Mouse (Mus musculus) adrenal gland, postnatal 36 days (tissue): Measurements from ENCODE around the gene Gjb4. TPM values are rescaled to one million over a fixed set of nuclear protein-coding genes. Genes with fewer than 3 reads are reported as not detected.

Source experiments
- DNase-seq, 2 experiments: peaks; one replicate each; pipeline ENCODE4 v3.0.0; 2021; ENCODE audit warnings: mixed read lengths in 1 of 2
- total RNA-seq, 2 experiments: library from RNA; stranded (reverse); gene quantifications; 2 replicates each; pipeline ENCODE4 v1.2.3; 2021

Gene Gjb4
- total RNA-seq, 2 experiments from 2014 or later, result not detected

DNA sequence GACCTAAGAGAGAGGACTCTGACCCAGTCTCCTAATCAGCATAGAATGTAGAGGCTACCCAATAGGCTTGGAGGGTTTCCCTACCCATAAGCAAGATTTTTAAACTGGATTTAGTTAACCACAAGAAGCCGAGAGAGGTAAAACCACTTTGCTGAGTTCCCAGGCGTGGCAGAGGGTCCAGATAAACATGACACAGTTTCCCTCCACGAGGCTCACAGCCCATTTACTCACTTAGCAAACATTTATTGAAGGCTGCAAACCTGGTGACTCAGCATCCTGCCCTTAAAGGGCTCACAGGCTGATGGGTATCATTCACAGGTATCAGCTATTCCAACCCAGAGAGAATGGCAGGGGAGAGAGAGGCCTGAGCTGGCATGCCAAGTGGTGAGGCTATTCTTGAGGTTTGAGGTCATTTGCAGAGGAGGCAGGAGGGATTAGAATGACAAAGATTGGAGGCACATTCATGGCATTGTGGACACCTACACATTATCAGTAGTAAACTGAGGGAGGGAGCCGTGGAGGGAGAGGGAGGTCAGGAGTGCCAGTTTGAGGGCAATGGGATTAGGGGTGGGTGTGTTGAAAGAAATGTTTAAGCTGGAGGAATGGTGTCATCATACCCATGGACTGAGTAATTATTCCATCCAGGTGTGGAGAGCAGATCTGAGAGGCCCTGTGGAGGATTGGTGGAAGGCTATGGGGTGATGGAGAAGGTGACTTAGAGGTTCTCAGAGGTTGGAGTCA lies 4.2 kb downstream of the Gjb4 start:
- DNase-seq, result peak in 1 of 2 experiments; percentile 32

- no peak for DNase-seq
Measured at GRCm38 (mm10) chr4:127345000-127345399, 8.9 kb downstream of the Gjb4 start.

DNA sequence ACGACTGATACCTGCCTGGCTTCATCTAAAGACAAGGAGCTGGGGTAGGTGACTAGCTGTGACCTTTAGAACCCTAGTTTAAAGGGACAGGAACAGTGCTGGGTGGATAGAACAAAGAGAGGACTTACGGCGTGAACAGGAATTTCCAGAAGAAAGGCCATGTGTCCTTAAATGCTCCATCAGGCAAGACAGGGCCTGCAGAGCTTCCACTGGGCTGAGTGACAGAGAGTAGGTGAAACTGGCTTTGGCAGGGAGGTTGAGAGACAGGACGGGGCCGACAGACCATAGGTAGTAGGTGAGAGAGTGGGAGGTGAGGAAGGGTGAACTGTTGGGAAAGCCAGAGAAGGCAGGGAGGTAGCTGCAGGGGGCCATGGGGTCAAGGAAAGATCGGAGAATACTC lies 12.5 kb downstream of the Gjb4 start:
- DNase-seq, result no peak

DNA sequence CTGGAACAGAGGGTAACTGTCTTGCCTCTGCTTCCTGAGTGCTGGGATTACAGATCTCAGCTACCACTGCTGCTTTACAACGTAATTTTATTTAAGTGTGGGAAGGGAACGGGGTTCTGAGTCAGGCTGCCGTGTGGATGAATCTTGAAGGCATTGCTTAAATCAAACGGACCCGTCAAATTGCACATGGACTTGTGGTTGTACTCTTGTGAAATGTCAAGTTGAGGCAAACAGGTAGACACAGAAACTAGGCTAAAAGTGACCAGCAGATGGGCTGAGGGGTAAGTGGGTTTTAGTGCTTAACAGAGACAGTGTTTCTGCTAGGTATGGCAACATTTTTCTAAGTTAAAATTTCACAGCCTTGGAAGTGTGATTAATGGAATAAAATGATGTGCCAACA lies 16.2 kb downstream of the Gjb4 start:
- no peak for DNase-seq

- no peak for DNase-seq
Measured at GRCm38 (mm10) chr4:127334870-127335504, 18.9 kb downstream of the Gjb4 start.

DNA sequence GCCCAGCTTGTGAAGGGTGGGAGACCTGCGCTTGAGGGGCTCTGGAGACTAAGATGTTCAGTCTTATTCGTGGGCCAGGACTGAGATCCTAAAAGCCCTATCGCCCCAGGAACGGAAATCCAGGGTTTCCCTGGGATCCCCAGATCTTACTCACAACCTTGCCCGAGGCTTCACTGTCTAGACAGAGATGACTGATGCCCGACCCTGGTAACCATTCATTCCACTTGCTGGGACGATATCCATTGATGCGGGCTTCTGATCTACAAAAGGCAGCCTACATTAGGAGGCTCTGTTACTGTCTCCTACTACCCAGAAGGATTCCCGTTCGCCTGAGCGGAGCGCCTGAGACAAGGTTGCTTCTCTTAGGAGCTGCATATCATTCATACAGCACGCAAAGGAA lies 22.7 kb downstream of the Gjb4 start:
- no peak for DNase-seq

- DNase-seq, result peak; percentile 31 to 35
Measured at GRCm38 (mm10) chr4:127330181-127331100, 23.4 kb downstream of the Gjb4 start, which contains the start of gene Gjb3. Gene Gjb3 (minus strand): TSS chr4:127330844.

DNA sequence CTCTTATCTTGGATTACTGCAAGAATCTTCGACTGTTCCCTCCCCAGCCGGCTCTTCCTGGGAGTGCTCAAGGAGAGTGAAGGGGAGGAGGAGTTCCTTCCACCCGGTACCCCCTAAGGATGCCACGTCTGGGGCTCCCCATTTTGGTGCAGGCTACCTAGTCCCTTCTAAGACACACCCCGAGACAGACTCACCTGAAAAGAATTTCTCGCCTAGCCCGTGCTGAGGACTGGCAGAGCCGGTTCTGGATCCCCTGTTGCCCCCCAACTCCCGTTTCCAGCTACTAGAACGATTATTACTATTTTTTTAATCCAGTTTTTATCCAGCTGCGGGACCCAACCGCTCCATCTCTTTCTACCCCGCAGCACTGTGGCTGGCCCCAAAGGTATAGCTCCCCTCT lies 24.1 kb downstream of the Gjb4 start:
- no peak for DNase-seq

GRCm38 (mm10) chr4:127329046-127329445 lies 24.8 kb downstream of the Gjb4 start:
- no peak for DNase-seq

GRCm38 (mm10) chr4:127328378-127328777 lies 25.5 kb downstream of the Gjb4 start:
- no peak for DNase-seq

- DNase-seq, result no peak
Measured at GRCm38 (mm10) chr4:127327749-127328148, 26.1 kb downstream of the Gjb4 start.

- DNase-seq, result peak; percentile 32 to 36
Measured at GRCm38 (mm10) chr4:127327258-127327657, 26.6 kb downstream of the Gjb4 start.

GRCm38 (mm10) chr4:127325276-127325675 lies 28.6 kb downstream of the Gjb4 start:
- no peak for DNase-seq

GRCm38 (mm10) chr4:127324759-127325158 lies 29.1 kb downstream of the Gjb4 start:
- peak; percentile 81 to 86 for DNase-seq

DNA sequence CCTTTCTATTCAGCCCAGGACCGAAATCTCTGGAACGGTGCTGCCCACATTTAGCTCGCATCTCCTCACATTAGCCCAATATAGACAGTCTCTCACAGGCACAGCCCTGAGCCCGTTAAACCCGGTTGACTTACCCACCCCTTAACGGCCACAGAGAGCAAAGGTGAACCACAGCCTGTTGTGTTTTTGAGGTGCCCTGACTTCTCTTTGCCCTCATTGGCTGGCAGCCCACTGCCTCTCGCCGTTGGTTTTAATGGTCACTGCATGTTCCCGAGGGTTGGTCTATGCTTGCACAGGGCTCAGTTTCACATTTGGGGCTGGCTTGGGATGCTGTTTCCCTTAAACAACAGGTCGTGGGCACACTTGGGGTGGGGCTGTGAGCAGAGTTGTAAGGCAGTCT lies 29.6 kb downstream of the Gjb4 start:
- DNase-seq, result no peak

DNA sequence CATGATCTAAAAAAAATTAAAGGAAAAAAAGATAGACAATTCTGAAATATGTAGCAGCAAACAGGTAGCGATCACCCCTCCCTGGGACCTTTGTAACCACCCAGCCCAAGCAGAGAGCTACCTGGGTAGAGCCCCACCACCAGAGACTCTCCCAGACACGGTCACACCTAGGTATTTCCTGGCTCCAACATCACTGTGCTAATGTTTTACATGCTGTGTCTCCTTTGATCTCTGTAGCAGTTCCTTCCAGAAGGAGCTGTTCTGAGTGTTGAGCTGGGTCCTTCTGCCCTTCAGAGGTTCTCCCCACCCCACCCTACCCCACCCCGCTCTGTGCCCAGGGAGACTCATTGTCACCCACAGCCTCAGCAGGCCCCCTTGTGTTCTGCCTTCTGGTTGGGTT lies 30.2 kb downstream of the Gjb4 start:
- no peak for DNase-seq

- peak; percentile 70 to 81 for DNase-seq
Measured at GRCm38 (mm10) chr4:127319613-127320012, 34.3 kb downstream of the Gjb4 start.

DNA sequence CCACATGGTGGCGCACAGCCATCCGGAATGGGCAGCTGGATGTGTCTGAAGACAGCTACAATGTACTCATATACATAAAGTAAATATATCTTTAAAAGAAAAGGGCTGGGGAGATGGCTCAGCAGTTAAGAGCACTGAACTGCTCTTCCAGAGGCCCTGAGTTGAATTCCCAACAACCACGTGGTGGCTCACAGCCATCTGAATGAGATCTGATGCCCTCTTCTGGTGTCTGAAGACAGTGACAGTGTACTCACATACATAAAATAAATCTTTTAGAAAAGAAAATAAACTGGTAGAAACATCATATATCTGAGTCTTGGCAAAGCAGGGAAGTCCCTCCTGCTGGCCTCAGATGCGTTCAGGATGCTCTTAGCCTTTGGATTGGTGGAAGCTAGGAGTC lies 36.7 kb downstream of the Gjb4 start:
- peak; percentile 25 to 39 for DNase-seq

GRCm38 (mm10) chr4:127315753-127316152 lies 38.1 kb downstream of the Gjb4 start:
- DNase-seq, result no peak

DNA sequence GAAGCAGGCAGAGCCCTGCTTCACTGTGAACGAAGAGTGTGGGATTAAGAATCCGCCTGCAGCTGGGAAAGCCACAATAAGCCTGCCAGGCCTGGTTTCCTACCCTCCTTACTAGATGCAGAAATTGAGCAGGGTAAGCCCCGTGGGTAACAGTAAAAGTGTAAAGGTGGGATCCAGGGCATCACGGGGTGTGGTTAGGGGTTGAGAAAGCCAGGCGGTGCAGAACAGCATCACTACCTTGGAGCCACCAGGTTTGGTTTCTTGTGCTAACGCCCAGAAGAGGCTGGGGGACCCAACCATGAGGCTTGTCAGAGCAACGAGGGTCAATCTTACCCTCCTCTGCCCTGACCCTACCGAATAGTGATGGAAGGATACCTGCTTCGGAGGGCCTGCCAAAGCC lies 39.3 kb downstream of the Gjb4 start:
- no peak for DNase-seq

GRCm38 (mm10) chr4:127313861-127314260 lies 40.0 kb downstream of the Gjb4 start, which contains the start of gene Gja4:
Gene Gja4 (minus strand): TSS chr4:127314039.
- peak; percentile 87 to 92 for DNase-seq

DNA sequence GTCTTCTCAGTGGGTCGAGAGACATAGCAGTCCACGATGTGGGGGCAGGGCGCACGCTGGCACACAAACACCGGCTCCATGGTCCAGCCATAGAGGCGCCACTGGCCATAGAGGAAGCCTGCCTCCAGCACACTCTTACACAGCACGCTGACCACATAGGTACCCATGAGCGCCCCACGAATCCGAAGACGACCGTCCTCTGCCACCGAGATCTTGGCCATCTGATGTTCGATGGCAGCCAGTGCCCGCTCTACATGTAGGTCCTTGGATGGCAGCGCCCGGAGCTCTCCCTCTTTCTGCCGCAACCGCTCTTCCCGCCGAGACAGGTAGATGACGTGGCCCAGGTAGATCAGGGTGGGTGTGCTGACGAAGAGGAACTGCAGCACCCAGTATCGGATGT lies 41.5 kb downstream of the Gjb4 start:
- no peak for DNase-seq

GRCm38 (mm10) chr4:127311561-127311960 lies 42.3 kb downstream of the Gjb4 start:
- DNase-seq, result no peak
